Mouse (Mus musculus): Measurements from ENCODE around the gene Shmt2.

GRCm38 (mm10) chr10:127543916-127544315 lies 21.7 kb upstream of the Shmt2 start:
- TF ChIP-seq EP300 (IDR thresholded peaks at IDR 0.05; ENCODE audit: low read depth) (no peak), CTCF (IDR thresholded peaks at IDR 0.05; ENCODE audit: low read depth) (no peak)

Data from heart, postnatal 0 days (tissue).